32 mouse cellular contexts compared by ENCODE assay signal in the genomic region with DNA sequence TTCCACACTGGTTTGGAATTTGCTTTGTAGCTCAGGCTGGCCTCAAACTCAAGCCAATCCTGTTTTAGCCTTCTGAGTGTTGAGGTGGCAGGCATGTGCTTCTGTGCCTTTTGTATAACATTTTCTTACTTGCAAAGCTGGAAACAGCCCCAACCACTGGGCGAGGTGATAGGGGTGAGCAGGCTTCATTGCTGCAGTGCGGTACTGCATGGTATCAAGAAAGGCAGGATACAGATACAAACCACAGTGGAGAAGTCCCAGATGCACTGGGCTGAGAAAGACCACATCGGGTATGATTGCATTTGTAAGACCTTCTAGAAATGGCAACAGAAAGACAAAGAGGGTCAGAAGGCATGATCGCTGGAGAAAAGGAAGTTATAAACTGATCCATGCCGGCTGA. TPM values are rescaled to one million over a fixed set of nuclear protein-coding genes. Genes with fewer than 3 reads are reported as not detected.
DNase-seq lines count a peak whose midpoint lies in the region; ATAC-seq lines count a peak whose summit lies in the region.
"Had no signal": no experiment of that assay in that cellular context is flagged by ENCODE, and none has a peak within 500 bp of the region (broad histone marks: within the 10 kb centered on the region; RNA-seq: fewer than 3 reads in every experiment).

No protein-coding gene starts in this region.

- no peak for DNase-seq in forebrain, embryonic 14.5 days (ENCODE audit: low spot score)
- no peak for DNase-seq in forebrain, embryonic 10.5 days (ENCODE audit: extremely low spot score, low spot score)
- peak; percentile 67 for DNase-seq in heart, embryonic 10.5 days (ENCODE audit: low spot score)
- DNase-seq in heart, postnatal 36 days, result no peak
- DNase-seq in MEL-GATA-1-ER (ENCODE audit: extremely low read depth, low read depth), result peak; percentile 85
- no peak for DNase-seq in thymus, adult 18-20 months
- DNase-seq: adrenal gland, adult 2 months; adrenal gland, postnatal 36 days; cerebellum, adult 18-20 months; cerebellum, postnatal 10 days; gastrocnemius, postnatal 36 days; kidney, adult 9 months; kidney, postnatal 10 days; lung, adult 18-20 months; lung, postnatal 4 days; thymus, postnatal 4 days had no signal

- no peak overlapping the region for H3K4me3 ChIP-seq in forebrain, embryonic 14.5 days (ENCODE audit: low read depth, low read length)
- no peak overlapping the region for H3K4me3 ChIP-seq in forebrain, embryonic 10.5 days
- H3K4me3 ChIP-seq in heart, embryonic 10.5 days, result no peak overlapping the region
- no peak overlapping the region for H3K4me3 ChIP-seq in liver, embryonic 12.5 days
- H3K4me3 ChIP-seq: erythroblast, embryonic 14.5 days; heart, embryonic 15.5 days; hindbrain, embryonic 13.5 days; midbrain, embryonic 12.5 days; neural tube, embryonic 13.5 days had no signal

- no peaks in the 10 kb centered on the region for H3K36me3 ChIP-seq in forebrain, embryonic 14.5 days (ENCODE audit: control insufficient read depth, insufficient read depth, low read length)
- H3K36me3 ChIP-seq in forebrain, embryonic 10.5 days (replicated peaks), result no peaks in the 10 kb centered on the region
- no peaks in the 10 kb centered on the region for H3K36me3 ChIP-seq in heart, embryonic 10.5 days
- H3K36me3 ChIP-seq in liver, embryonic 12.5 days, result no peaks in the 10 kb centered on the region
- H3K36me3 ChIP-seq: G1E; heart, embryonic 15.5 days; hindbrain, embryonic 13.5 days; midbrain, embryonic 12.5 days; neural tube, embryonic 13.5 days had no signal

- ATAC-seq in forebrain, embryonic 14.5 days, result no peak
- ATAC-seq in liver, embryonic 12.5 days, result peak; percentile 46; the same call in 1 of the 2 replicates
- ATAC-seq in frontal cortex, adult (ENCODE audit: low TSS enrichment), result no peak
- ATAC-seq: intestine, postnatal 0 days; lung, postnatal 0 days had no signal

- H3K4me2 ChIP-seq in forebrain, embryonic 14.5 days (ENCODE audit: low read length), result no peak overlapping the region
- no peak overlapping the region for H3K4me2 ChIP-seq in liver, embryonic 12.5 days
- H3K4me2 ChIP-seq: heart, embryonic 15.5 days; hindbrain, embryonic 13.5 days; midbrain, embryonic 12.5 days; neural tube, embryonic 13.5 days had no signal

- H3K9me3 ChIP-seq in forebrain, embryonic 14.5 days (replicated peaks; ENCODE audit: control insufficient read depth, low read length), result no peaks in the 10 kb centered on the region
- H3K9me3 ChIP-seq in forebrain, embryonic 10.5 days, result no peaks in the 10 kb centered on the region
- no peaks in the 10 kb centered on the region for H3K9me3 ChIP-seq in heart, embryonic 10.5 days
- no peaks in the 10 kb centered on the region for H3K9me3 ChIP-seq in liver, embryonic 12.5 days (replicated peaks)
- H3K9me3 ChIP-seq: G1E; heart, embryonic 15.5 days; hindbrain, embryonic 13.5 days; midbrain, embryonic 12.5 days; neural tube, embryonic 13.5 days had no signal

- H3K9ac ChIP-seq in forebrain, embryonic 14.5 days (ENCODE audit: low read length), result no peak overlapping the region
- H3K9ac ChIP-seq in liver, embryonic 12.5 days, result no peak overlapping the region
- H3K9ac ChIP-seq: heart, embryonic 15.5 days; hindbrain, embryonic 13.5 days; midbrain, embryonic 12.5 days; neural tube, embryonic 13.5 days had no signal

- no peaks in the 10 kb centered on the region for H3K4me1 ChIP-seq in forebrain, embryonic 14.5 days (ENCODE audit: control insufficient read depth, insufficient read depth, low read length)
- no peaks in the 10 kb centered on the region for H3K4me1 ChIP-seq in forebrain, embryonic 10.5 days
- no peaks in the 10 kb centered on the region for H3K4me1 ChIP-seq in heart, embryonic 10.5 days
- H3K4me1 ChIP-seq in liver, embryonic 12.5 days, result no peaks in the 10 kb centered on the region
- H3K4me1 ChIP-seq: heart, embryonic 15.5 days; hindbrain, embryonic 13.5 days; midbrain, embryonic 12.5 days; neural tube, embryonic 13.5 days had no signal

- 81% methylated on average over 5 of the region's 5 CpGs for WGBS in forebrain, embryonic 14.5 days
- 83% methylated on average over 5 of the region's 5 CpGs for WGBS in forebrain, embryonic 10.5 days
- WGBS in heart, embryonic 10.5 days, result 66% methylated on average over 5 of the region's 5 CpGs
- 22% methylated on average over 5 of the region's 5 CpGs for WGBS in liver, embryonic 12.5 days (ENCODE audit: insufficient replicate concordance)

- intact Hi-C loops in heart, postnatal 36 days (cut with DNase I), result no loop called here

- H3K27ac ChIP-seq in forebrain, embryonic 14.5 days (ENCODE audit: low read depth, low read length), result peak overlapping the region; percentile 6; the same call in 1 of the 2 replicates
- H3K27ac ChIP-seq in forebrain, embryonic 10.5 days, result no peak overlapping the region
- no peak overlapping the region for H3K27ac ChIP-seq in heart, embryonic 10.5 days
- H3K27ac ChIP-seq in liver, embryonic 12.5 days, result no peak overlapping the region
- H3K27ac ChIP-seq: heart, embryonic 15.5 days; hindbrain, embryonic 13.5 days; midbrain, embryonic 12.5 days; neural tube, embryonic 13.5 days had no signal

- H3K27me3 ChIP-seq in forebrain, embryonic 14.5 days (replicated peaks; ENCODE audit: control insufficient read depth, insufficient read depth, low read length), result no peaks in the 10 kb centered on the region
- H3K27me3 ChIP-seq in forebrain, embryonic 10.5 days (ENCODE audit: poor library complexity, severe bottlenecking), result no peaks in the 10 kb centered on the region
- no peaks in the 10 kb centered on the region; the same call in 1 of the 2 replicates for H3K27me3 ChIP-seq in heart, embryonic 10.5 days (ENCODE audit: insufficient read depth, poor library complexity, severe bottlenecking)
- H3K27me3 ChIP-seq in liver, embryonic 12.5 days (replicated peaks), result 0 out of 2 replicates have a peak, but pooled peaks cover 5% of the 10 kb centered on the region
- H3K27me3 ChIP-seq: heart, embryonic 15.5 days; hindbrain, embryonic 13.5 days; midbrain, embryonic 12.5 days; neural tube, embryonic 13.5 days had no signal

RNA-seq across cellular contexts. Expression of gene Rbm33, which starts 18.8 kb away (rescaled TPM):
- polyA plus RNA-seq in forebrain, embryonic 14.5 days (2014; fragmentation: Nextera tagmentation; extraction: Ambion mirVana), result 21.4 and 21.7 TPM in 2 replicates
- 14.1 and 15.2 TPM in 2 replicates for polyA plus RNA-seq in forebrain, embryonic 10.5 days (2016; fragmentation: Nextera tagmentation; extraction: Ambion mirVana)
- 9.6 and 9.9 TPM in 2 replicates for polyA plus RNA-seq in heart, embryonic 10.5 days (2016; fragmentation: Nextera tagmentation; extraction: Ambion mirVana)
- total RNA-seq in heart, postnatal 36 days (2021), result 10 to 100 TPM; 39.8 to 40.2 TPM
- polyA plus RNA-seq in liver, embryonic 12.5 days (2016; fragmentation: Nextera tagmentation; extraction: Ambion mirVana), result 10.7 and 11.7 TPM in 2 replicates

RNA-seq across cellular contexts. Expression of gene Cnpy1, which starts 52.6 kb away (rescaled TPM):
- polyA plus RNA-seq in forebrain, embryonic 14.5 days (2014; fragmentation: Nextera tagmentation; extraction: Ambion mirVana), result 1.1 TPM in 2 replicates
- polyA plus RNA-seq in forebrain, embryonic 10.5 days (2016; fragmentation: Nextera tagmentation; extraction: Ambion mirVana), result 0.79 and 1.6 TPM in 2 replicates
- 0.44 TPM in 1 of 2 replicates, not detected in the other for polyA plus RNA-seq in heart, embryonic 10.5 days (2016; fragmentation: Nextera tagmentation; extraction: Ambion mirVana)
- total RNA-seq in heart, postnatal 36 days (2021), result not detected
- not detected in 2 replicates for polyA plus RNA-seq in liver, embryonic 12.5 days (2016; fragmentation: Nextera tagmentation; extraction: Ambion mirVana)
- total RNA-seq: adrenal gland, adult 2 months; adrenal gland, postnatal 36 days; gastrocnemius, adult 18-20 months; gastrocnemius, postnatal 36 days; heart, adult 8-10 months; heart, postnatal 25 days had no signal
- polyA plus RNA-seq: adrenal gland, adult 2 months; erythroblast, embryonic 14.5 days; G1E; heart, embryonic 15.5 days; limb, embryonic 11.5 days; liver, adult 2 months; thymus, postnatal 0 days had no signal

Comparison
In these comparisons a context has a peak if more than half of its experiments do, and no peak if none do; other contexts are left out.
1. DNase-seq: peak in heart, embryonic 10.5 days (single experiment) and MEL-GATA-1-ER (single experiment); none in forebrain, embryonic 14.5 days (single experiment), forebrain, embryonic 10.5 days (single experiment), heart, postnatal 36 days (0 of 2) and thymus, adult 18-20 months (0 of 2).